Mouse (Mus musculus): ENCODE data around the gene Trrap. TPM values are rescaled to one million over a fixed set of nuclear protein-coding genes. Genes with fewer than 3 reads are reported as not detected.

Trrap gene
- total and polyA plus RNA-seq, 3 experiments = 65.9 to 92.4 (median 80.0) TPM

- DNase-seq = no peak
Observed at GRCm38 (mm10) chr5:144871775-144872174, 104.2 kb downstream of the Trrap start.

GRCm38 (mm10) chr5:144872326-144872725 is 104.8 kb downstream of the Trrap start:
- DNase-seq = no peak

- no peak for DNase-seq
Observed at GRCm38 (mm10) chr5:144872867-144873266, 105.3 kb downstream of the Trrap start.

GRCm38 (mm10) chr5:144875227-144875626 is 107.7 kb downstream of the Trrap start:
- no peak for DNase-seq

- peak; percentile 56 for DNase-seq
Observed at GRCm38 (mm10) chr5:144875892-144876291, 108.4 kb downstream of the Trrap start.

GRCm38 (mm10) chr5:144877021-144877420 is 109.5 kb downstream of the Trrap start:
- no peak for DNase-seq

- no peak for DNase-seq
Observed at GRCm38 (mm10) chr5:144881670-144882399, 114.3 kb downstream of the Trrap start.

- DNase-seq = no peak
Observed at GRCm38 (mm10) chr5:144884629-144885217, 117.2 kb downstream of the Trrap start.

- no peak for DNase-seq
Observed at GRCm38 (mm10) chr5:144885968-144886650, 118.6 kb downstream of the Trrap start.

- no peak for DNase-seq
Observed at GRCm38 (mm10) chr5:144891276-144891675, 123.7 kb downstream of the Trrap start.

GRCm38 (mm10) chr5:144897881-144898280 is 130.3 kb downstream of the Trrap start:
- no peak for DNase-seq

- peak; percentile 58 for DNase-seq
Observed at GRCm38 (mm10) chr5:144898448-144899052, 131.0 kb downstream of the Trrap start.

- DNase-seq = peak; percentile 52
Observed at GRCm38 (mm10) chr5:144901035-144901434, 133.5 kb downstream of the Trrap start.

- no peak for DNase-seq
Observed at GRCm38 (mm10) chr5:144901791-144902190, 134.3 kb downstream of the Trrap start.

GRCm38 (mm10) chr5:144904356-144905134 is 137.0 kb downstream of the Trrap start:
- peak; percentile 38 for DNase-seq

- no peak for DNase-seq
Observed at GRCm38 (mm10) chr5:144907591-144907990, 140.1 kb downstream of the Trrap start.

Small RNAs within 50 kb of the gene (microRNA-seq; reads per million reads assigned to microRNA genes)
- 0 reads per million in 2 experiments for gene Mir7039

Other genes with a start within 250 kb of the Trrap start
- gene Nptx2, start 221.8 kb upstream of the Trrap start, total RNA-seq (2021) = under 1 TPM; 0.48 to 0.72 TPM
- gene Nptx2, start 221.8 kb upstream of the Trrap start, polyA plus RNA-seq (2012; rRNA removed) = 0.28 and 0.40 TPM in 2 replicates
- gene Tmem130, start 5.9 kb upstream of the Trrap start, total RNA-seq (2021) = 10 to 100 TPM; 30.5 to 48.0 TPM
- 17.9 and 24.0 TPM in 2 replicates for gene Tmem130, start 5.9 kb upstream of the Trrap start, polyA plus RNA-seq (2012; rRNA removed)
- 10 to 100 TPM; 19.5 to 21.6 TPM for gene Smurf1, start 198.1 kb downstream of the Trrap start, total RNA-seq (2021)
- gene Smurf1, start 198.1 kb downstream of the Trrap start, polyA plus RNA-seq (2012; rRNA removed) = 18.6 and 20.7 TPM in 2 replicates

Data from adrenal gland, adult 2 months (tissue).